Mouse (Mus musculus): ENCODE results near the gene Tango6.

The Tango6 gene

GRCm38 (mm10) chr8:106701360-106701759 lies 18.5 kb downstream of the Tango6 start:
- no peak for DNase-seq

GRCm38 (mm10) chr8:106704199-106704900 lies 21.5 kb downstream of the Tango6 start:
- DNase-seq, result peak in 1 of 2 experiments; percentile 6

- peak; percentile 54 to 68 for DNase-seq
These were observed 22.0 kb downstream of the Tango6 start for GRCm38 (mm10) chr8:106704901-106705321.

GRCm38 (mm10) chr8:106706194-106706593 lies 23.3 kb downstream of the Tango6 start:
- DNase-seq, result no peak

GRCm38 (mm10) chr8:106710002-106710401 lies 27.1 kb downstream of the Tango6 start:
- no peak for DNase-seq

GRCm38 (mm10) chr8:106712487-106712886 lies 29.6 kb downstream of the Tango6 start:
- DNase-seq, result no peak

- no peak for DNase-seq
These were observed 31.4 kb downstream of the Tango6 start for GRCm38 (mm10) chr8:106714297-106714696.

- peak; percentile 73 to 82 for DNase-seq
These were observed 35.2 kb downstream of the Tango6 start for GRCm38 (mm10) chr8:106718091-106718500.

GRCm38 (mm10) chr8:106720921-106721320 lies 38.1 kb downstream of the Tango6 start:
- DNase-seq, result no peak

- no peak for DNase-seq
These were observed 39.6 kb downstream of the Tango6 start for GRCm38 (mm10) chr8:106722453-106722852.

- no peak for DNase-seq
These were observed 41.1 kb downstream of the Tango6 start for GRCm38 (mm10) chr8:106723921-106724320.

GRCm38 (mm10) chr8:106726551-106726950 lies 43.7 kb downstream of the Tango6 start:
- DNase-seq, result no peak

GRCm38 (mm10) chr8:106727241-106727835 lies 44.5 kb downstream of the Tango6 start:
- no peak for DNase-seq

GRCm38 (mm10) chr8:106727889-106728288 lies 45.0 kb downstream of the Tango6 start:
- DNase-seq, result no peak

GRCm38 (mm10) chr8:106732921-106733320 lies 50.1 kb downstream of the Tango6 start:
- no peak for DNase-seq

- no peak for DNase-seq
These were observed 50.8 kb downstream of the Tango6 start for GRCm38 (mm10) chr8:106733703-106734102.

GRCm38 (mm10) chr8:106734222-106734621 lies 51.4 kb downstream of the Tango6 start:
- DNase-seq, result no peak

- peak in 1 of 2 experiments; percentile 7 for DNase-seq
These were observed 54.2 kb downstream of the Tango6 start for GRCm38 (mm10) chr8:106736861-106737662.

GRCm38 (mm10) chr8:106737846-106738245 lies 55.0 kb downstream of the Tango6 start:
- no peak for DNase-seq

GRCm38 (mm10) chr8:106742321-106742720 lies 59.5 kb downstream of the Tango6 start:
- DNase-seq, result no peak

- DNase-seq, result no peak
These were observed 60.5 kb downstream of the Tango6 start for GRCm38 (mm10) chr8:106743361-106743760.

- DNase-seq, result no peak
These were observed 70.6 kb downstream of the Tango6 start for GRCm38 (mm10) chr8:106753436-106753835.

GRCm38 (mm10) chr8:106761317-106761716 lies 78.4 kb downstream of the Tango6 start:
- no peak for DNase-seq

Data from lung, adult 18-20 months (tissue).